Mouse (Mus musculus): ENCODE measurements around the gene Sun5. TPM values are rescaled to one million over a fixed set of nuclear protein-coding genes. Genes with fewer than 3 reads are reported as not detected.
"Not testable (repeated sequence)": the region's sequence is repeated elsewhere in the genome, so short reads cannot be mapped to it uniquely, and the experiment has no call there.

Gene Sun5
- polyA plus RNA-seq, 1 experiment: not detected

GRCm38 (mm10) chr2:153848389-153848788 is 22.5 kb downstream of the Sun5 start:
- H3K4me2 ChIP-seq (ENCODE audit: low read depth): no peak overlapping the region
- H3ac ChIP-seq (ENCODE audit: control insufficient read depth, insufficient read length): no peak overlapping the region
- H3K27me3 ChIP-seq (ENCODE audit: control insufficient read depth, insufficient read depth, insufficient read length): no peaks in the 10 kb centered on the region
- no peaks in the 10 kb centered on the region for H3K36me3 ChIP-seq (ENCODE audit: control insufficient read depth, insufficient read depth)
- TF ChIP-seq E2F4 (IDR thresholded peaks at IDR 0.05; ENCODE audit: insufficient read depth) (no peak), REST (IDR thresholded peaks at IDR 0.05; ENCODE audit: insufficient read depth, insufficient read length) (no peak), TCF3 (IDR thresholded peaks at IDR 0.05; ENCODE audit: insufficient read length, low read depth) (no peak), MYOG (IDR thresholded peaks at IDR 0.05; ENCODE audit: control insufficient read depth in 1 of 3, insufficient read depth in 1 of 3, insufficient read length in 2 of 3, low read depth in 2 of 3) (no peak), MAX (IDR thresholded peaks at IDR 0.05; ENCODE audit: low read depth) (no peak), TCF12 (IDR thresholded peaks at IDR 0.05; ENCODE audit: insufficient read depth, poor library complexity, severe bottlenecking) (no peak), MYOD1 (IDR thresholded peaks at IDR 0.05; ENCODE audit: control insufficient read depth in 1 of 3, insufficient read length in 2 of 3, low read depth in 2 of 3) (no peak), POLR2A (IDR thresholded peaks at IDR 0.05; ENCODE audit: insufficient read length, low read depth) (no peak), CEBPB (IDR thresholded peaks at IDR 0.05; ENCODE audit: insufficient read depth, poor library complexity, severe bottlenecking) (no peak)
- no peaks in the 10 kb centered on the region for H3K79me2 ChIP-seq (ENCODE audit: control insufficient read depth, insufficient read depth)
- no peak overlapping the region for H3K4me3 ChIP-seq

- Histone ChIP-seq H3K4me3 (no peak overlapping the region), H3ac (ENCODE audit: control insufficient read depth, insufficient read length) (no peak overlapping the region), H3K79me2 (ENCODE audit: control insufficient read depth, insufficient read depth) (no peaks in the 10 kb centered on the region), H3K36me3 (ENCODE audit: control insufficient read depth, insufficient read depth) (no peaks in the 10 kb centered on the region), H3K4me2 (ENCODE audit: low read depth) (no peak overlapping the region), H3K27me3 (ENCODE audit: control insufficient read depth, insufficient read depth, insufficient read length) (no peaks in the 10 kb centered on the region)
- TF ChIP-seq SRF (IDR thresholded peaks at IDR 0.05; ENCODE audit: control insufficient read depth, insufficient read length, low read depth) (no peak), POLR2AphosphoS2 (IDR thresholded peaks at IDR 0.05; ENCODE audit: insufficient read length, low read depth) (no peak), USF1 (IDR thresholded peaks at IDR 0.05; ENCODE audit: low read depth) (no peak), TCF3 (IDR thresholded peaks at IDR 0.05; ENCODE audit: insufficient read length, low read depth) (no peak), MYOG (IDR thresholded peaks at IDR 0.05; ENCODE audit: control insufficient read depth in 1 of 3, insufficient read depth in 1 of 3, insufficient read length in 2 of 3, low read depth in 2 of 3) (no peak), POLR2A (IDR thresholded peaks at IDR 0.05; ENCODE audit: insufficient read length, low read depth) (no peak), CEBPB (IDR thresholded peaks at IDR 0.05; ENCODE audit: insufficient read depth, poor library complexity, severe bottlenecking) (no peak), TCF12 (IDR thresholded peaks at IDR 0.05; ENCODE audit: insufficient read depth, poor library complexity, severe bottlenecking) (no peak), MYOD1 (IDR thresholded peaks at IDR 0.05; ENCODE audit: control insufficient read depth in 1 of 3, insufficient read length in 2 of 3, low read depth in 2 of 3) (no peak), REST (IDR thresholded peaks at IDR 0.05; ENCODE audit: insufficient read depth, insufficient read length) (no peak), E2F4 (IDR thresholded peaks at IDR 0.05; ENCODE audit: insufficient read depth) (no peak), MAX (IDR thresholded peaks at IDR 0.05; ENCODE audit: low read depth) (no peak)
These were observed 28.0 kb downstream of the Sun5 start for GRCm38 (mm10) chr2:153842854-153843253.

DNA sequence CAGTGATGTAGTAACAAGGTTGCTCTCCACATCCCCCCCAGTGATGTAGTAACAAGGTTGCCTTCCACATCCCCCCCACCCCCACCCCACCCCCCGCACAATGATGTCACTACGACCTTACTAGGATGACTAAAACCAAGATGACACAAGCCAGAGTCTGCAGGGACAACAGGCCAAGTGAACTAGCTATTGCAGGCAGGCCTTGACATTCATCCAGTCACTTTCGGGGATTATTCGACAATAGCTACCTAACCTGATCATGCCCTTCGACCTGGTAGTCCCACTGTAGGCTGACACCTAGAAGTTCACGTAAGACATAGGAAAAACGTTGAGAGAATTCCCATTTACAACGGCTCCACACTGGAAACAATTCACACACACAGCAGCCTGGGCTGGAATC is 37.6 kb downstream of the Sun5 start:
- Histone ChIP-seq H3ac (ENCODE audit: control insufficient read depth, insufficient read length) (no peak overlapping the region), H3K36me3 (ENCODE audit: control insufficient read depth, insufficient read depth) (no peaks in the 10 kb centered on the region), H3K4me2 (ENCODE audit: low read depth) (no peak overlapping the region), H3K27me3 (ENCODE audit: control insufficient read depth, insufficient read depth, insufficient read length) (peaks cover 7% of the 10 kb centered on the region), H3K79me2 (ENCODE audit: control insufficient read depth, insufficient read depth) (no peaks in the 10 kb centered on the region), H3K4me3 (no peak overlapping the region)
- no peak for TF ChIP-seq MAX (IDR thresholded peaks at IDR 0.05; ENCODE audit: low read depth)
- TF ChIP-seq TCF3 (IDR thresholded peaks at IDR 0.05; ENCODE audit: insufficient read length, low read depth): no peak
- TF ChIP-seq SRF (IDR thresholded peaks at IDR 0.05; ENCODE audit: control insufficient read depth, insufficient read length, low read depth): no peak
- no peak for TF ChIP-seq MYOG (IDR thresholded peaks at IDR 0.05; ENCODE audit: control insufficient read depth in 1 of 3, insufficient read depth in 1 of 3, insufficient read length in 2 of 3, low read depth in 2 of 3)
- TF ChIP-seq POLR2AphosphoS2 (IDR thresholded peaks at IDR 0.05; ENCODE audit: insufficient read length, low read depth): no peak
- no peak for TF ChIP-seq MYOD1 (IDR thresholded peaks at IDR 0.05; ENCODE audit: control insufficient read depth in 1 of 3, insufficient read length in 2 of 3, low read depth in 2 of 3)
- no peak for TF ChIP-seq TCF12 (IDR thresholded peaks at IDR 0.05; ENCODE audit: insufficient read depth, poor library complexity, severe bottlenecking)
- no peak for TF ChIP-seq USF1 (IDR thresholded peaks at IDR 0.05; ENCODE audit: low read depth)
- TF ChIP-seq E2F4 (IDR thresholded peaks at IDR 0.05; ENCODE audit: insufficient read depth): no peak
- no peak for TF ChIP-seq REST (IDR thresholded peaks at IDR 0.05; ENCODE audit: insufficient read depth, insufficient read length)

GRCm38 (mm10) chr2:153828704-153829103 is 42.2 kb downstream of the Sun5 start:
- Histone ChIP-seq H3K27me3 (ENCODE audit: control insufficient read depth, insufficient read depth, insufficient read length) (peaks cover 7% of the 10 kb centered on the region), H3K79me2 (ENCODE audit: control insufficient read depth, insufficient read depth) (no peaks in the 10 kb centered on the region), H3K36me3 (ENCODE audit: control insufficient read depth, insufficient read depth) (no peaks in the 10 kb centered on the region), H3ac (ENCODE audit: control insufficient read depth, insufficient read length) (no peak overlapping the region), H3K4me2 (ENCODE audit: low read depth) (no peak overlapping the region), H3K4me3 (no peak overlapping the region)
- TF ChIP-seq USF1 (IDR thresholded peaks at IDR 0.05; ENCODE audit: low read depth): no peak
- TF ChIP-seq MAX (IDR thresholded peaks at IDR 0.05; ENCODE audit: low read depth): no peak

- no peaks in the 10 kb centered on the region for H3K36me3 ChIP-seq (ENCODE audit: control insufficient read depth, insufficient read depth)
- no peak overlapping the region for H3K4me2 ChIP-seq (ENCODE audit: low read depth)
- H3K27me3 ChIP-seq (ENCODE audit: control insufficient read depth, insufficient read depth, insufficient read length): peaks cover 7% of the 10 kb centered on the region
- no peak overlapping the region for H3K4me3 ChIP-seq
- TF ChIP-seq E2F4 (IDR thresholded peaks at IDR 0.05; ENCODE audit: insufficient read depth) (no peak), POLR2AphosphoS2 (IDR thresholded peaks at IDR 0.05; ENCODE audit: insufficient read length, low read depth) (no peak), USF1 (IDR thresholded peaks at IDR 0.05; ENCODE audit: low read depth) (no peak), MAX (IDR thresholded peaks at IDR 0.05; ENCODE audit: low read depth) (no peak), TCF3 (IDR thresholded peaks at IDR 0.05; ENCODE audit: insufficient read length, low read depth) (no peak), TCF12 (IDR thresholded peaks at IDR 0.05; ENCODE audit: insufficient read depth, poor library complexity, severe bottlenecking) (no peak), REST (IDR thresholded peaks at IDR 0.05; ENCODE audit: insufficient read depth, insufficient read length) (no peak), MYOD1 (IDR thresholded peaks at IDR 0.05; ENCODE audit: control insufficient read depth in 1 of 3, insufficient read length in 2 of 3, low read depth in 2 of 3) (no peak), MYOG (IDR thresholded peaks at IDR 0.05; ENCODE audit: control insufficient read depth in 1 of 3, insufficient read depth in 1 of 3, insufficient read length in 2 of 3, low read depth in 2 of 3) (no peak), POLR2A (IDR thresholded peaks at IDR 0.05; ENCODE audit: insufficient read length, low read depth) (no peak), CEBPB (IDR thresholded peaks at IDR 0.05; ENCODE audit: insufficient read depth, poor library complexity, severe bottlenecking) (no peak), SRF (IDR thresholded peaks at IDR 0.05; ENCODE audit: control insufficient read depth, insufficient read length, low read depth) (no peak)
- H3ac ChIP-seq (ENCODE audit: control insufficient read depth, insufficient read length): no peak overlapping the region
- no peaks in the 10 kb centered on the region for H3K79me2 ChIP-seq (ENCODE audit: control insufficient read depth, insufficient read depth)
These were observed 43.6 kb downstream of the Sun5 start for GRCm38 (mm10) chr2:153827171-153827830.

DNA sequence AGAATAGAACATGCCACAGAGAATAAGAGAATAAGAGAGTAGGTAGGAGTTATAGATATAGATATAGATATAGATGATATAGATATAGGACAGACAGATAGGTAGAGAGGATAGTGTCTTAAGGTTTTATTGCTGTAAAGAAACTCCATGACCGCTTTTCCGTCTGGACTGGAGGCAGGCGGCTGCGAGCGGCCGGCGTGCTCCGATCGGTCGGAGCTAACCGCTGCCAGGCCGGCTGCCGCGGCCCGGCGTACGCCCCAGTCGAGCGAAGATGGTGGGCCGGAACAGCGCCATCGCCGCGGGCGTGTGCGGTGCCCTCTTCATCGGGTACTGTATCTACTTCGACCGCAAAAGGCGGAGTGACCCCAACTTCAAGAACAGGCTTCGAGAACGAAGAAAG is 45.0 kb downstream of the Sun5 start:
- H3K36me3 ChIP-seq (ENCODE audit: control insufficient read depth, insufficient read depth); H3K27me3 ChIP-seq (ENCODE audit: control insufficient read depth, insufficient read depth, insufficient read length); H3K79me2 ChIP-seq (ENCODE audit: control insufficient read depth, insufficient read depth); H3K4me2 ChIP-seq (ENCODE audit: low read depth); H3ac ChIP-seq (ENCODE audit: control insufficient read depth, insufficient read length); H3K4me3 ChIP-seq: not testable (repeated sequence)

All from myocyte (in vitro differentiated cells).